Mouse (Mus musculus) myocyte (in vitro differentiated cells): Measurements from ENCODE around the gene Cd200. TPM values are rescaled to one million over a fixed set of nuclear protein-coding genes. Genes with fewer than 3 reads are reported as not detected.

Experiments used
- H3K27me3 ChIP-seq: one replicate; pipeline ENCODE4 v1.6.1; 2011; ENCODE audit not compliant: control insufficient read depth, insufficient read depth, insufficient read length
- H3K36me3 ChIP-seq: one replicate; pipeline ENCODE4 v1.6.1; 2011; ENCODE audit not compliant: control insufficient read depth, insufficient read depth
- H3K4me2 ChIP-seq: one replicate; pipeline ENCODE4 v1.6.1; 2011; ENCODE audit warnings: low read depth, control low read depth
- H3K4me3 ChIP-seq: one replicate; pipeline ENCODE4 v1.5.1; 2011; ENCODE audit warnings: mild to moderate bottlenecking, control low read depth, moderate library complexity
- H3K79me2 ChIP-seq: one replicate; pipeline ENCODE4 v1.6.1; 2011; ENCODE audit not compliant: control insufficient read depth, insufficient read depth
- H3ac ChIP-seq: one replicate; pipeline ENCODE4 v1.6.1; 2011; ENCODE audit not compliant: control insufficient read depth, insufficient read length
- E2F4 ChIP-seq: IDR thresholded peaks from one replicate; pipeline ENCODE4 v1.6.1; 2011; ENCODE audit warnings: mild to moderate bottlenecking, control low read depth, moderate library complexity; ENCODE audit not compliant: insufficient read depth
- MAX ChIP-seq: IDR thresholded peaks from one replicate; pipeline ENCODE4 v1.6.1; 2011; ENCODE audit warnings: low read depth, mild to moderate bottlenecking, control low read depth
- MYOG ChIP-seq, 3 experiments: IDR thresholded peaks; one replicate each; pipeline ENCODE4 v1.6.1; 2011; ENCODE audit warnings: control low read depth in 2 of 3, low read depth in 2 of 3, mild to moderate bottlenecking in 2 of 3; ENCODE audit not compliant: insufficient read length in 2 of 3, control insufficient read depth in 1 of 3, insufficient read depth in 1 of 3
- POLR2A ChIP-seq: IDR thresholded peaks from one replicate; pipeline ENCODE4 v1.6.1; 2011; ENCODE audit warnings: low read depth, mild to moderate bottlenecking, control low read depth, moderate library complexity; ENCODE audit not compliant: insufficient read length
- POLR2AphosphoS2 ChIP-seq: IDR thresholded peaks from one replicate; pipeline ENCODE4 v1.6.1; 2011; ENCODE audit warnings: low read depth, control low read depth; ENCODE audit not compliant: insufficient read length
- SRF ChIP-seq: IDR thresholded peaks from one replicate; pipeline ENCODE4 v1.6.1; 2011; ENCODE audit warnings: low read depth; ENCODE audit not compliant: control insufficient read depth, insufficient read length
- USF1 ChIP-seq: IDR thresholded peaks from one replicate; pipeline ENCODE4 v1.6.1; 2011; ENCODE audit warnings: low read depth, mild to moderate bottlenecking, control low read depth, moderate library complexity
- polyA plus RNA-seq: library from polyadenylated mRNA; unstranded; fragments of >200 nt; fragmentation: generic; extraction: Trizol; gene quantifications from one replicate; pipeline ENCODE4 v1.2.1, GENCODE M21; 2012; ENCODE audit warnings: missing spikeins

Cd200 gene
- polyA plus RNA-seq, 1 experiment, result 40.3 TPM

- no peak for TF ChIP-seq USF1
- peak; percentile 44 for TF ChIP-seq POLR2A
- Histone ChIP-seq H3K4me2 (peak overlapping the region; percentile 42), H3K79me2 (no peaks in the 10 kb centered on the region), H3K27me3 (no peaks in the 10 kb centered on the region), H3K36me3 (no peaks in the 10 kb centered on the region), H3K4me3 (no peak overlapping the region), H3ac (no peak overlapping the region)
Observed at GRCm38 (mm10) chr16:45333678-45334375, 75.0 kb downstream of the Cd200 start.

GRCm38 (mm10) chr16:45332591-45332990, 76.3 kb downstream of the Cd200 start:
- Histone ChIP-seq H3K36me3 (no peaks in the 10 kb centered on the region), H3K4me2 (peak overlapping the region; percentile 67), H3K79me2 (no peaks in the 10 kb centered on the region), H3K4me3 (no peak overlapping the region), H3K27me3 (no peaks in the 10 kb centered on the region), H3ac (no peak overlapping the region)
- TF ChIP-seq MAX, result no peak
- TF ChIP-seq POLR2AphosphoS2, result no peak
- no peak for TF ChIP-seq MYOG (IDR thresholded peaks at IDR 0.05; ENCODE audit: control insufficient read depth in 1 of 3, insufficient read depth in 1 of 3, insufficient read length in 2 of 3, low read depth in 2 of 3)
- no peak for TF ChIP-seq SRF
- no peak for TF ChIP-seq E2F4

Other genes starting within 250 kb of the Cd200 start
- gene Btla, start 184.7 kb downstream of the Cd200 start, polyA plus RNA-seq, result 0.02 TPM
- not detected for gene Gm609, start 83.9 kb upstream of the Cd200 start, polyA plus RNA-seq
- gene Gm17783, start 123.0 kb upstream of the Cd200 start, polyA plus RNA-seq, result not detected
- not detected for gene Slc9c1, start 126.3 kb upstream of the Cd200 start, polyA plus RNA-seq
- gene Gcsam, start 201.3 kb upstream of the Cd200 start, polyA plus RNA-seq, result not detected
- gene BC016579, start 245.0 kb upstream of the Cd200 start, polyA plus RNA-seq, result not detected